Mouse (Mus musculus) activated CD4-positive, CD25-positive, alpha-beta regulatory T cell (primary cell): ENCODE measurements around the gene Frs2. TPM values are rescaled to one million over a fixed set of nuclear protein-coding genes. Genes with fewer than 3 reads are reported as not detected.

Experiments used
- polyA plus RNA-seq, 2 experiments: library from polyadenylated mRNA; unstranded; fragments of 100-300 nt; shearing (Covaris generic); gene quantifications; one replicate each; pipeline ENCODE4 v1.2.1; 2017

Gene Frs2
- polyA plus RNA-seq, result 10 to 100 TPM; 11.5 to 17.4 TPM

DNA sequence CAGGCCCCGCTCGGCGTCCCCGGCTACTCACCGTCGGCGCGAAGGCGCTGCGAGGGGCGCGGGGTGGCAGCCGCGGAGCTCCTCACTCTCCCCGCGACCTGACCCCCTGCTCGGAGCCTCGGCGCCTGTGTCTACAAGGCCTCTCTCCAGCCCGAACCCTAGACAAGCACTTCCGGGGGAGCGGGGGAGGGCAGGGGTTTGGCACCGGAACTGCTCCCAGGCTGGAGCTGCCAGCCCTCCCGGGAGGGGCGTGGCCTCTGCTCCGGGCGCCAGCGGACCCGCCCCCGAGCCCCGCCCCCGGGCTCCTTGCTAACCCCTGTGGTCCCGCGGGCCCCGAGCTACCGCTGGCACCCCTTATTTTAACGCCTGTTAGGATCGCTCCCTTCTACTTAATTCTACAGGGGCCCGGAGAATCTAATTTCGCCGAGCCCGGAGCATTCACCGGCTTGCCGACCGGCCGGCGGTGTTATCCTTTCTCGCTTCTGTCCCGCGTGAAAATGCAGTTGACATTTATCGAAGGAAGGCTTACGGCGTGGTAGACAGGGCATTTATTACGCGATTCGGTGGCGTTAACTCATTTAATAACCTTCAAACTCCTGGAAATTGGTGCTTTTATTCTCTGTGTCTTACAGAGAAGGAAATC is at the start of gene Frs2:
Gene Frs2 (minus strand): TSS at position 174 of the 643 bp plus-strand sequence.

DNA sequence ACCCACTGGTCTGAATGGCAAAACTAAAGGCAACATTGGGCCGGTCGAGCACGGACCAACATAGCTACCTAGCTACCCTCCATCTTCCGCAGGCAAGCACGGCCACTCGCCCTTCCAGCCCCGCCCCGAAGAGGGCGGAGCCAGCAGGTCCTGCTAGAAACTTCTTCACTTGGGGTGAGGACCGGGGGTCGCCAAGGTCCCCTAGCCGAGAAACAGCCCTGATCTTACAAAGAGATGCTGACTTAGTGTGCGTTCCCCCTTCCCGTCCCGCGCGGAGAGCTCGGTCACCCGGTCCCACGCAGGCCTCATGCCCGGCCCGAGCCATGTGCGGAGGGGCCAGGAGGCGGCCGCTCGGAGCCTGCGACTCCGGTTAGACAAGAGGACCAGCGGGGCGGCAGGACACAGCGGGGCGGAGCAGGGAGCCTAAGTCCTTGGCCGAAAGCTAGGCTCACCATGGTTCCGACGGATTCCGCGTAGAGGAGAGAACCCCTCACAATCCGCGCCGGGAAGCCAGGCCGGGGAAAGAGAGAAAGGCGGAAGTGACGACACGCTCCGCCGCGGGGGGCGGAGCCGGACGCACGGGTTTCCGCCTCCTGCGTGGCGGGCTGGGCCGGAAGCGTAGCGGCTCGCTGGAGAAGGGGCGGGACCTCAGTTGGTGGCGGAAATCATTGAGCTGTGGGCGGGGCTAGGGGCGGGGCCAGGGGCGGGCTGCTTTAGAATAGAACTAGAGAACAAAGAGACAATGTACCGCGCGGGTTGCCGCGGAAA is 84.9 kb downstream of the Frs2 start, which contains the start of gene Cct2:
Gene Cct2 (minus strand): TSS at position 561 of the 768 bp plus-strand sequence.

DNA sequence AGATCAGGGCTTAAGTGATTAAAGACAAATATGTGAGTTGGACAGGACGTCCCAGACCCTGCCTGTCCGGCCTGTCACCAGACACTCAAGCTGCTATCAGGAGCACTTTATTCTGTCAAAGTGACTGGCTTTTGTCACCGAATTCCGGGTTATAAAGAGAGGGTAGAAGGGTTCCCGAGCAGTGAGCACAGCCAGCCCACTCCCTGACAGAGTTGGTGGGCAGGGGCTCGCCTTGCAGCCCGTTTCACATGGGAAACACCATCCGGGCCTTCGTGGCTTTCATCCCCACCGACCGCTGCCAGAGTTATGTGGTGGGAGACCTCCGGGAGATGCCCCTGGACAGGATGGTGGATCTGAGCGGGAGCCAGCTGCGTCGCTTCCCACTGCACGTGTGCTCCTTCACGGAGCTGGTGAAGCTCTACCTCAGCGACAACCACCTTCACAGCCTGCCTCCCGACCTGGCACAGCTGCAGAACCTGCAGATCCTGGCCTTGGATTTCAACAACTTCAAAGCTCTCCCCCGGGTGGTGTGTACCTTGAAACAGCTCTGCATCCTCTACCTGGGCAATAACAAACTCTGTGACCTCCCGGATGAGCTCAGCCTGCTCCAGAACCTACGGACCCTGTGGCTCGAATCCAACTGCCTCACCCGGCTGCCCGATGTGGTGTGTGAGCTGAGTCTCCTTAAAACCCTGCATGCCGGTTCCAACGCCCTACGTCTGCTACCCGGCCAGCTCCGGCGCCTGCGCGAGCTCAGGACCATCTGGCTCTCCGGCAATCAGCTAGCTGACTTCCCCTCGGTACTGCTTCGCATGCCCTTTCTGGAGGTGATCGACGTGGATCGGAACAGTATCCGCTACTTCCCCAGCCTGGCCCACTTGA is 102.9 kb downstream of the Frs2 start, which contains the start of gene Lrrc10:
Gene Lrrc10 (plus strand): TSS at position 167 of the 882 bp plus-strand sequence.

Other genes starting within 250 kb of the Frs2 start
- gene Rab3ip, start 197.8 kb downstream of the Frs2 start, polyA plus RNA-seq, result 10 to 100 TPM; 36.5 to 59.6 TPM
- not detected for gene Gm10271, start 175.9 kb downstream of the Frs2 start, polyA plus RNA-seq
- gene Best3, start 162.2 kb downstream of the Frs2 start, polyA plus RNA-seq, result under 1 TPM; 0.13 to 0.21 TPM
- not detected for gene Lrrc10, start 103.2 kb downstream of the Frs2 start, polyA plus RNA-seq
- 100 to 1,000 TPM; 211 to 250 TPM for gene Cct2, start 84.7 kb downstream of the Frs2 start, polyA plus RNA-seq
- gene Yeats4, start 76.0 kb upstream of the Frs2 start, polyA plus RNA-seq, result 10 to 100 TPM; 53.0 to 72.5 TPM
- gene 9530003J23Rik, start 90.2 kb upstream of the Frs2 start, polyA plus RNA-seq, result under 1 TPM; 0.21 to 0.33 TPM
- gene Lyz2, start 133.8 kb upstream of the Frs2 start, polyA plus RNA-seq, result 10 to 100 TPM; 37.9 to 60.8 TPM
- 1 to 10 TPM; 2.6 to 5.8 TPM for gene Lyz1, start 144.3 kb upstream of the Frs2 start, polyA plus RNA-seq
- gene Cpsf6, start 231.5 kb upstream of the Frs2 start, polyA plus RNA-seq, result 100 to 1,000 TPM; 113 to 139 TPM